Mouse (Mus musculus) stomach, embryonic 14.5 days (tissue): ENCODE measurements at regions not wholly inside any gene's neighbourhood (a gene's known extent, or its start where the extent isn't known, plus 50 kb on each side); places are given as distances from the start of the nearest gene placed in this dataset.

Source experiments
- ATAC-seq: fragments of 200-750 bp; cut with Nextera tagmentation; 2 replicates; pipeline ENCODE4 v1.8.0; 2017; ENCODE audit warnings: low read depth, moderate TSS enrichment; ENCODE audit not compliant: insufficient number of reproducible peaks, insufficient read depth, low FRiP score
- H3K27ac ChIP-seq: fragments of 300-500 bp; sonication (generic); 2 replicates; pipeline ENCODE4 v1.5.1; 2014; ENCODE audit warnings: mild to moderate bottlenecking, low read length, moderate library complexity, mixed read lengths
- H3K27me3 ChIP-seq: fragments of 300-500 bp; sonication (generic); 2 replicates; pipeline ENCODE4 v1.6.1; 2014; ENCODE audit warnings: low read length, control low read depth, mixed read lengths; ENCODE audit not compliant: control insufficient read depth, insufficient read depth
- H3K36me3 ChIP-seq: fragments of 300-500 bp; sonication (generic); 2 replicates; pipeline ENCODE4 v1.6.1; 2014; ENCODE audit warnings: mild to moderate bottlenecking, control low read depth, low read length, moderate library complexity, mixed read lengths; ENCODE audit not compliant: control insufficient read depth, insufficient read depth
- H3K4me1 ChIP-seq: fragments of 300-500 bp; sonication (generic); 2 replicates; pipeline ENCODE4 v1.6.1; 2014; ENCODE audit warnings: low read length, control low read depth, mixed read lengths; ENCODE audit not compliant: control insufficient read depth, insufficient read depth
- H3K4me2 ChIP-seq: fragments of 300-500 bp; sonication (generic); replicated peaks from 2 replicates; pipeline ENCODE4 v1.6.1; 2014; ENCODE audit warnings: low read depth, low read length, control low read depth
- H3K4me3 ChIP-seq: fragments of 300-500 bp; sonication (generic); 2 replicates; pipeline ENCODE4 v1.5.1; 2014; ENCODE audit warnings: low read depth, low read length, control low read depth
- H3K9ac ChIP-seq: fragments of 300-500 bp; sonication (generic); replicated peaks from 2 replicates; pipeline ENCODE4 v1.6.1; 2014; ENCODE audit warnings: low read depth, mild to moderate bottlenecking, control low read depth, low read length, moderate library complexity, mixed read lengths
- H3K9me3 ChIP-seq: fragments of 300-500 bp; sonication (generic); 2 replicates; pipeline ENCODE4 v1.6.1; 2016; ENCODE audit warnings: low read depth, low read length, control low read depth; ENCODE audit not compliant: control insufficient read depth
- WGBS: fragments of 180-500 bp; shearing (Covaris S2); extraction: QIAGEN DNeasy Blood & Tissue Kit; methylation state at CpG from one replicate; pipeline ENCODE4 v1.1.7; 2014; 5-methylcytosine and 5-hydroxymethylcytosine counted together

DNA sequence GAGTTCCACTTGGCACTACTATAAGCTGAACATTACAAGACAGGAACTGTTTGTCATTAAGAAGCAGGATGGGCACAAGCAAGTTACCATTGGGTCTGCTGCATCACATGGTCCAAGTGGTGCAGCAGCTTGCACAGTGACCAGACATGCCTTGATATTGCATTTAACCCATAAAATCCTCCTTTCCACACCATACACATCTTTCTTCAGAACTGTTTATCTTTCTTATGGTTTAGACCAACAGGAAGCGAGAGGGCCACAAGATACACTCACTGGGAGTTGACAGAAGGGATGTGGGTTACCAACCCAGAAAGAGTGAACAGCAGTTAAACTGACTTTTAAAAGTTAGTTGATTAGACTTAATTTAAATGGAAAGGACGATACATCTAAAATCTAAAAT is 111.2 kb upstream of the Il6 start:
- Histone ChIP-seq H3K9ac (no peak overlapping the region), H3K4me1 (no peaks in the 10 kb centered on the region), H3K27ac (no peak overlapping the region), H3K4me2 (no peak overlapping the region), H3K4me3 (no peak overlapping the region), H3K36me3 (no peaks in the 10 kb centered on the region), H3K9me3 (no peaks in the 10 kb centered on the region), H3K27me3 (no peaks in the 10 kb centered on the region)
- 69% methylated on average over 2 of the region's 2 CpGs for WGBS
- ATAC-seq = no peak

- Histone ChIP-seq H3K36me3 (no peaks in the 10 kb centered on the region), H3K4me2 (no peak overlapping the region), H3K9me3 (peaks cover 8% of the 10 kb centered on the region; the same call in 1 of the 2 replicates), H3K27me3 (no peaks in the 10 kb centered on the region), H3K9ac (no peak overlapping the region), H3K4me1 (no peaks in the 10 kb centered on the region), H3K27ac (no peak overlapping the region), H3K4me3 (no peak overlapping the region)
- ATAC-seq = no peak
- WGBS = 63% methylated on average over 2 of the region's 2 CpGs
These were observed 92.6 kb upstream of the Il6 start for GRCm38 (mm10) chr5:29920295-29920694.

- Histone ChIP-seq H3K27ac (no peak overlapping the region), H3K4me3 (no peak overlapping the region), H3K9me3 (no peaks in the 10 kb centered on the region), H3K36me3 (no peaks in the 10 kb centered on the region), H3K4me2 (no peak overlapping the region), H3K4me1 (no peaks in the 10 kb centered on the region), H3K9ac (no peak overlapping the region), H3K27me3 (no peaks in the 10 kb centered on the region)
- ATAC-seq = no peak
- 77% methylated on average over 2 of the region's 2 CpGs for WGBS
These were observed 87.4 kb upstream of the Il6 start for GRCm38 (mm10) chr5:29925527-29925926.

- H3K9me3 ChIP-seq = no peaks in the 10 kb centered on the region
- no peaks in the 10 kb centered on the region for H3K27me3 ChIP-seq
- no peak overlapping the region for H3K9ac ChIP-seq
- H3K4me2 ChIP-seq = no peak overlapping the region
- H3K4me3 ChIP-seq = no peak overlapping the region
- ATAC-seq = no peak
- WGBS = 60% methylated on average over 1 of the region's 1 CpGs
- H3K4me1 ChIP-seq = no peaks in the 10 kb centered on the region
- H3K36me3 ChIP-seq = no peaks in the 10 kb centered on the region
- H3K27ac ChIP-seq = no peak overlapping the region
These were observed 85.3 kb upstream of the Il6 start for GRCm38 (mm10) chr5:29927594-29927993.

DNA sequence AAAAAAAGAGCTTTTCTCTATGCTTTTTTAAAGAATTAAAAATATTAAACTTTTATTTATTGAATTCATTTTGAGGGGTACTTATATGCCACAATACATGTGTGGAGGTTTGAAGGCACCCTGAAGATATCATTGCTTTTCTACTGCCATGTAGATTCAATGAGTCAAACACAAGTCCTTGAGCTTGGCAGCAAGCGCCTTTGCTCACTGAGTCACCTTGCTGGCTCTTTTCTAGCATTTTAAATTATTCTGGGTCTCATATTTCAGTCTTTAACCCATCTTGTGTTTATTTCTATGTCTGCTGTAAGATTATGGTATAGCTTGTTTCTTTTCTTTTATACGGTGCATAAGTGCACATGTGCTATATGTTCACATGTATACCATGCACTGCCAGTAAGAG is 83.5 kb upstream of the Il6 start:
- Histone ChIP-seq H3K9me3 (no peaks in the 10 kb centered on the region), H3K27me3 (no peaks in the 10 kb centered on the region), H3K4me1 (no peaks in the 10 kb centered on the region), H3K36me3 (no peaks in the 10 kb centered on the region), H3K27ac (no peak overlapping the region), H3K4me3 (no peak overlapping the region), H3K9ac (no peak overlapping the region), H3K4me2 (no peak overlapping the region)
- ATAC-seq = no peak
- 85% methylated on average over 2 of the region's 2 CpGs for WGBS

GRCm38 (mm10) chr5:29947225-29947624 is 65.7 kb upstream of the Il6 start:
- no peaks in the 10 kb centered on the region for H3K9me3 ChIP-seq
- H3K4me2 ChIP-seq = no peak overlapping the region
- 67% methylated on average over 2 of the region's 2 CpGs for WGBS
- no peaks in the 10 kb centered on the region for H3K4me1 ChIP-seq
- no peak for ATAC-seq
- no peak overlapping the region for H3K9ac ChIP-seq
- no peaks in the 10 kb centered on the region for H3K27me3 ChIP-seq
- H3K4me3 ChIP-seq = no peak overlapping the region
- no peak overlapping the region for H3K27ac ChIP-seq
- H3K36me3 ChIP-seq = no peaks in the 10 kb centered on the region

DNA sequence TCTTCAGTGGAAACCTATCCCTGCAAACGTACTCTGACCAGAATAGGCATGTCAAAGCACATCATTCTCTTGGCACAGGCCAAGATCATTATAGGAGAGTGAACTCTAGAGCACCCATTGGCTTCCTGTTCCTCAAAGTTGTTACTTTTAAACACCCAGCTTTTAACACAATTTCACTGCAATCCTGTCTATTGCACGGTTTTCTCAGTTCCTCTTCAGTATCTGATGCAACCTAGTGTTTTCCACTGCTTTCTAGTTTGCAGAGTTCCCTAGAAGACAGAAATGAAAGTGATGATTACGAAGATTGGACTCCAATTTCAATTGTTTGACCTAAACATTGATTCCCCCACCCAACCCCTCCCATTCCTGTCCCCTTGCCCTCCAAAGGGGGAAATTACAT is 64.8 kb upstream of the Il6 start:
- H3K4me1 ChIP-seq = no peaks in the 10 kb centered on the region
- ATAC-seq = no peak
- H3K27me3 ChIP-seq = no peaks in the 10 kb centered on the region
- no peak overlapping the region for H3K27ac ChIP-seq
- no peaks in the 10 kb centered on the region for H3K9me3 ChIP-seq
- no peak overlapping the region for H3K4me3 ChIP-seq
- no peak overlapping the region for H3K4me2 ChIP-seq
- WGBS = 67% methylated on average over 3 of the region's 3 CpGs
- no peak overlapping the region for H3K9ac ChIP-seq
- no peaks in the 10 kb centered on the region for H3K36me3 ChIP-seq

DNA sequence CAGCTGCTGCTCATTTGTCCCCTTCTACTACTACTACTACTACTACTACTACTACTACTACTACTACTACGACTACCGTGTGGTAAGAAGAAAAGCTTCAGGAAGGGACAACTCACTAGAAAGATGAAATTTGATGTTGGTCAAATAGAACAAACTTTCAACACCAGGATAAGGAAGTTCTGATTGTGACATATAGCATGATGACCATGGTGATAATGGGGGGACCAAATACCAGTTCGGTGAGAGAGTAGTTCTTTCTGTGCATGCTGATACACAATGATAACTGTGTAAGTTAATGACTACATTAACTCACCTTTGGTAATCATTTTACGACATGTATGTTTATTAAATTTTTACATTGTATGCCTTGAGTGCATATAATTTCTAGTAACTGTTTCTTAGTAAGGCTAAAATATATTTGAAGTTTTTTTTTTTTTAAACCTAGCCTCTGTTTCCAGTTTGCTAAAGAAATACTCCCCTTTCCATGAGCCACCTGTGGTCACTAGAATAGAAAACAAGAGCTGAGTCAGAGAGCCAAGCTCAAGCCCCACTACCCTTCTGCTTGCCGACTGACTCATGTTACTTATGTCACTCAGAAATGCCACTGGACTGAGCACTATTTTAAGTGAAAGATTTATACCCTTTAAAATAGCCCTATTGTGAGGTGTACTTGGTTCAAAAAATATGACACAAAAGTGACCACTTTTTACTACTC is 62.3 kb upstream of the Il6 start:
- H3K4me1 ChIP-seq = no peaks in the 10 kb centered on the region
- no peaks in the 10 kb centered on the region for H3K27me3 ChIP-seq
- H3K9ac ChIP-seq = no peak overlapping the region
- no peaks in the 10 kb centered on the region for H3K9me3 ChIP-seq
- no peak overlapping the region for H3K4me3 ChIP-seq
- no peak for ATAC-seq
- no peaks in the 10 kb centered on the region for H3K36me3 ChIP-seq
- H3K27ac ChIP-seq = no peak overlapping the region
- no peak overlapping the region for H3K4me2 ChIP-seq
- 82% methylated on average over 5 of the region's 5 CpGs for WGBS
